Mouse (Mus musculus) embryo, embryonic 9.5 days (tissue): ENCODE data around the gene Gars.
A peak's percentile ranks its signal among the peaks of the same experiment; 100 is the strongest.

ENCODE experiments used
- DNase-seq: peaks from one replicate; pipeline ENCODE4 v3.0.0-alpha.2; 2017; ENCODE audit errors: extremely low spot score

Gars gene

DNA sequence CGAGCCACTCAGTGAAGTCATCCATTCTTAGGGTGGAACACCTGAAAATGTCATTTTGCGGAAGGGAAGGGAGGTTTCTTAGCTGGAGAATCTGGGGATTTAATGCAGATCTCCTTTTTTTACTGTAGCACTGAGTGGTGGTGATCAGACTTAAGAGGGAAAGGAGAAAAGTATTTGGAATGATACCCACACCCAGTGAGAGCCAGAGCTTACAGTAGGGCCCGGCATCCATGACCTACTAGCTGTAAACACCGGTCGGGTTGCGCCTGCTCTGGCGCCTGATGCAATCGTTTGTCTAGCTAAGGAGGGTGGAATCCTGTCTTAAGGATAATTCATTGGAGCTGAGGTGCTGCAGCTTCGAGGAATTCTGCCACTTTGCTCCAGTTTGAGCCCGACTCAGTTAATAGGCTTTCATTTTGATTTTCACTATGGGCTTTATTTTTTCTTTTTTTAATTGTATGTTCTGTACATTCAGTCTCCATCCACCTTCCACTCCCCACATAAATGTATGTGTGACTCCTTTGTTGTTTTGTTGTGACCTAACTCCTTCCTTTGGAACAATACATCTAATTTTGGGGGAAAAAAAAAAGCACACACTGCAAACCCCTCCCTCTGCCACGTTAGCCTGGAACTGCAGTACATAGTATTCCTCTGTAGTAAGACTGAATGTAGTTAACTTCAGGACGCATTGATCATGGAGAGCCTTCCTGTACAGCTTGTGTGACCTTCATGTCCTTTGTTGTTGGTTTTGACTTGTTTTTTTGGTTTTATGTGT, 1.1 kb downstream of the Gars start:
- DNase-seq: peak; percentile 28

DNA sequence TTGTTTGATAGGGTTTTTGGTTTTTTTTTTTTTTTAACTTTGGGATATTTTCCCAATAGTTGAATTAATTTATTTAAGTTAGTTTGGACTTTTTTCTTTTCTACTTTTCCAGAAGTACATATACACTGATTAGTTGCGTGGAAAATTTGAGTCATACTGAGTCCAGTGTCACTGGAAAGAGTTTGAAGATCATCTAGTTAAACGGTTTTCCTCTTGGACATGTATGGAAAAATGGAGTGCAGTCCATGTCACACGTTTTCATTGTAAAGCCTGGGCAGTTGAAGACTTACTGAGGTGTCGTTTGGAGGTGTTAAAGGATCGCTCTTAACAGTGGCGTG, 1.6 kb downstream of the Gars start:
- DNase-seq: no peak

DNA sequence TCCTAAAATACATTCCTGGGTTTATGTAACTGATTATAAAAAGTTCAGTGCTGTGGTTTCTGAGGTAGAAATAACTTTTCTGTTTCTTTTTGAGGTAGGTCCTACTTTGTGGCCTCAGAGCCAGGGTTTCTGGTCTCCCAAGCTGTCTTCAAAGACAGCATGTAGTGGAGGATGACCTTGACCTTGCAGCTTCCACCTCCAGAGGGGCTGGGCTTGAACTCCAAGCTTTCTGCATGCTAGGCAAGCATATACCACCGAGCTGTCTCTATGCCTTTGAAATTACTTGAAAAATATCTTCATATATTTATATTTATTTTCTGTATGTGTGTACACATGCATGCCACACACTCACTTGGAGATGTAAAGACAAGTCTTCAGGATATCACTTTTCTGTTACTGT, 2.2 kb downstream of the Gars start:
- no peak for DNase-seq

- no peak for DNase-seq
Observed at GRCm38 (mm10) chr6:55043206-55043605, 5.4 kb downstream of the Gars start.

- no peak for DNase-seq
Observed at GRCm38 (mm10) chr6:55044542-55044941, 6.7 kb downstream of the Gars start.

GRCm38 (mm10) chr6:55045326-55045725, 7.5 kb downstream of the Gars start:
- DNase-seq: no peak

DNA sequence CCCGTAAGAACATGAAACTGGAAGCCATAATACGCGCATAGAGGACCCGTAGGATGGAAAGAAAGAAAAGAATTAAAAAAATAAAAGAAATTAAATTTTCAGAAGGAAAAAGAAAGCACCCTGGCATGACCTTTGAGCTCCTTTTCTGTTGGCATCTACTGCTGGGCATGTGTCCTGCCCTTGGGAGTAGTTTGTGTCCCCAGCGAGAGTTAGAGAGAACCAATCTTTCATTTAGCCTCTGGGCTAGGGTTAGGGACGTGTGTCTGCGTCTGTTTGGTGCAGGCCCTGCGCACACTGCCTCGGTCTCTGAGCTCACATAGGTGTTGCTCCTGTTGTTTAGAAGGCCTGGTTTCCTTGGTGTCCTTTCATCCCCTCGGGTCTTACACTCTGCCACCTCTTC, 11.4 kb downstream of the Gars start:
- no peak for DNase-seq

DNA sequence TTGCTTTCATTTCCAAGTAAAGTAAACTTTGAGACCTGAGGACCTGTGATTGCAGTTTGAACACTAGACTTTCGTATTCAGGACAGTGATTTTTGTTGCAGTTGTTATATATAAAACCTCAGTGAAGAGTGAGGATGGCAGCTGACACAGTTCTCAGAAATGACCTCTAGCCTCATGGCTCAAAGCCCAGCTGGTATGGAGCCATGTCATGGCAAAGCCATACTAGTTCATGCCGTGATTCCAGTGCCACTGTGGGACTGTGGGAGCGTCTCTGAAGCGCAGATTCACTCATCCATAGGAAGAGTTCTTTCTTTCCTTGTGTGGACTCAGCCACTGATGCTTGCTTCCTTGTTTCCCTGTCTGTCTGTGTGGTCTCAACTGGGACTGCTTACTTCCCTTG, 16.7 kb downstream of the Gars start:
- DNase-seq: no peak

GRCm38 (mm10) chr6:55057427-55057826, 19.6 kb downstream of the Gars start:
- DNase-seq: no peak

GRCm38 (mm10) chr6:55060241-55060825, 22.5 kb downstream of the Gars start:
- DNase-seq: no peak

GRCm38 (mm10) chr6:55061328-55061727, 23.5 kb downstream of the Gars start:
- no peak for DNase-seq

- DNase-seq: no peak
Observed at GRCm38 (mm10) chr6:55062200-55062599, 24.4 kb downstream of the Gars start.

DNA sequence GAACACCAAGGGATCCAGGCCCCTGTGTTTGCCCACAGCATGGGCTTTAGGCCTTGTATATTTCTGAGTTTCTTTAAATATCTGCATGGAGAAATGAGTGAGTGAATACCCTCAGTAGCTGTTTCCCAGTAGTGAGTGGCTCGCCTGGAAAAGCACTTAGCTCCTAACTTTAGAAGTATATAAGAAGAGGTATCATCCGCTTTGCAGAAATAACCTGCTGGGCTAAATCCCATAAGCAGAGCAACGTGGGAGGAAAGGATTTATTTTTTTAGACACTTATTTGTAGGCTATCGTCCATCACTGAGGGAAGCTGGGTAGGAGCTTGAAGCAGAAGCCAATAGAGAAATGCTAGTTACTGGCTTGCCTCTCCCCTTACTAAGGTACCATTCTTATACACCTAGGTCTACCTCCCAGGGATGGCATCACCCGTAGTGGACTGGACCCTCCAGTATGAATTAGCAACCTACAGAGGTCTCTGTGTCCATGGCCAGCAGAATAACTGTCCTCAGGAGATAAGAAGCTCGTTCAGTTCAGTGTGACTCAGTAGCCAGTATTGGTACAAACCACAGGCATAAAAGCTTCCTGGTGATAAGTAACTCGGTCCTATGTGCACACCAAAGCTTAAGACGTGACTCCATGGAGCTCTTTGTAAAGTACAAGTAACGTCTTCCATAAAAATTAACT, 26.1 kb downstream of the Gars start:
- DNase-seq: no peak

GRCm38 (mm10) chr6:55064477-55064827, 26.6 kb downstream of the Gars start:
- DNase-seq: no peak

DNA sequence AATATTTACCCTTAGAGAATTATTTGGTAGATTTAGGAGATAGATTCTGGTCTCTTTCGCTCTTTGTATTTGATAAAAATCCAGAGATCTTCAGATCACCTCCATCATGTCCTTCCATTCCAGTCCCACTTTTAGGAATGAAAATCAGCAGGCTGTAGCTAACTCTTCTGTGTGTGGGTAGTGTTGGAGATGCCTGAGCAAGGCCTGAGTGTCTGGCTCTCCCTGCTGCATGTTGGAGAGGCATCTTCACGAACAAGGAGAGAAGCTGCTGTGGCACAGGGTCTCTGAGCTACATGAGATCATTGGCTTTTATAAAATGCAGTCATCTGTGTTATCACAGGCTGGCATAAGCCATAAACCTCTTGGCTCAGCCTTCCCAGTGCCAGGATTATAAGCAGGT, 28.1 kb downstream of the Gars start:
- DNase-seq: no peak

- DNase-seq: no peak
Observed at GRCm38 (mm10) chr6:55076561-55077255, 38.9 kb downstream of the Gars start.

DNA sequence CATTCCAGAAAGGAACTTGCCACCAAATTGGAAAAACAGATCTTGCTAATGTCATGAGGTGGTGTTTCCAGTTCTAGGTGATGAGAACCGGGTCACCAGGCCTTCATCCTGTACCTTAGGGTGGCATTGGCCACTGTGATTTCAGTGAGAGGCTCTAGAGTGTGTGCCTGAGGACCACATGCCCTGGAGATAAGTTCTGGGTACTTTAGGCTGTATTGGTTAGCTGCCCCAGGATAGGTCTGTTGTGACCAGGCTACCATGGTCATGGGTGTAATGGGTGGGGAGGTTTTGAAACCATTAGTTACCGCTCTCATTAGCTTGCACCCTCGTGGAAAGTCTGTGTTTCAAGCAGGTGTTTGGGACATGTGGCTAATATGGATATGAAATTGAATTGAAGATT, 43.6 kb downstream of the Gars start:
- DNase-seq: no peak

- DNase-seq: no peak
Observed at GRCm38 (mm10) chr6:55082261-55083051, 44.6 kb downstream of the Gars start.

- no peak for DNase-seq
Observed at GRCm38 (mm10) chr6:55087355-55087754, 49.5 kb downstream of the Gars start.

- DNase-seq: no peak
Observed at GRCm38 (mm10) chr6:55090639-55091038, 52.8 kb downstream of the Gars start.

GRCm38 (mm10) chr6:55091396-55091795, 53.6 kb downstream of the Gars start:
- no peak for DNase-seq
